Mouse (Mus musculus) E14TG2a.4 (cell line): ENCODE results near the gene Igfbp3.

Experiments used
- H3K27me3 ChIP-seq: 2 replicates; pipeline ENCODE4 v1.6.1; 2014; ENCODE audit warnings: low read length, control low read depth; ENCODE audit not compliant: insufficient read depth
- H3K36me3 ChIP-seq: 2 replicates; pipeline ENCODE4 v1.6.1; 2014; ENCODE audit warnings: low read length, control low read depth; ENCODE audit not compliant: insufficient read depth
- H3K4me1 ChIP-seq: replicated peaks from 2 replicates; pipeline ENCODE4 v1.6.1; 2014; ENCODE audit warnings: low read depth, low read length, control low read depth
- H3K4me3 ChIP-seq: replicated peaks from 2 replicates; pipeline ENCODE4 v1.5.1; 2014; ENCODE audit warnings: mild to moderate bottlenecking, low read length
- H3K9me3 ChIP-seq: 2 replicates; pipeline ENCODE4 v1.6.1; 2014; ENCODE audit warnings: low read length, control low read depth
- CTCF ChIP-seq: conservative IDR thresholded peaks from 2 replicates; pipeline ENCODE4 v1.5.1; 2014; ENCODE audit warnings: low read length
- NANOG ChIP-seq: IDR thresholded peaks from 2 replicates; pipeline ENCODE4 v1.6.1; 2014; ENCODE audit warnings: borderline replicate concordance, low read length, mixed read lengths
- POU5F1 ChIP-seq: IDR thresholded peaks from 2 replicates; pipeline ENCODE4 v1.6.1; 2014; ENCODE audit warnings: low read length, borderline replicate concordance

Gene Igfbp3

GRCm38 (mm10) chr11:7214761-7215160 lies 1.0 kb upstream of the Igfbp3 start:
- H3K9me3 ChIP-seq, result peaks cover 22% of the 10 kb centered on the region; the same call in 1 of the 2 replicates
- peak overlapping the region; percentile 84; the same call in 1 of the 2 replicates for H3K4me3 ChIP-seq
- TF ChIP-seq CTCF (peak; percentile 79), NANOG (no peak)
- H3K27me3 ChIP-seq, result peaks cover 31% of the 10 kb centered on the region
- peaks cover 4% of the 10 kb centered on the region for H3K36me3 ChIP-seq
- peaks cover 26% of the 10 kb centered on the region for H3K4me1 ChIP-seq

GRCm38 (mm10) chr11:7214342-7214660 lies 578 bp upstream of the Igfbp3 start:
- peaks cover 31% of the 10 kb centered on the region for H3K27me3 ChIP-seq
- peaks cover 26% of the 10 kb centered on the region for H3K4me1 ChIP-seq
- peak overlapping the region; percentile 84 for H3K4me3 ChIP-seq
- H3K36me3 ChIP-seq, result peaks cover 8% of the 10 kb centered on the region
- no peak for TF ChIP-seq POU5F1
- TF ChIP-seq CTCF, result no peak
- no peak for TF ChIP-seq NANOG
- peaks cover 22% of the 10 kb centered on the region; the same call in 1 of the 2 replicates for H3K9me3 ChIP-seq

GRCm38 (mm10) chr11:7213161-7213500 lies 592 bp downstream of the Igfbp3 start:
- TF ChIP-seq POU5F1 (no peak), NANOG (no peak), CTCF (no peak)
- peaks cover 26% of the 10 kb centered on the region for H3K4me1 ChIP-seq
- H3K36me3 ChIP-seq, result peaks cover 20% of the 10 kb centered on the region
- peaks cover 29% of the 10 kb centered on the region; the same call in 1 of the 2 replicates for H3K9me3 ChIP-seq
- H3K4me3 ChIP-seq, result peak overlapping the region; percentile 84
- peaks cover 31% of the 10 kb centered on the region for H3K27me3 ChIP-seq

GRCm38 (mm10) chr11:7212126-7212798 lies 1.5 kb downstream of the Igfbp3 start:
- H3K36me3 ChIP-seq, result peaks cover 23% of the 10 kb centered on the region

GRCm38 (mm10) chr11:7211211-7211610 lies 2.5 kb downstream of the Igfbp3 start:
- Histone ChIP-seq H3K27me3 (peaks cover 31% of the 10 kb centered on the region), H3K4me1 (peaks cover 26% of the 10 kb centered on the region), H3K36me3 (peaks cover 31% of the 10 kb centered on the region), H3K9me3 (peaks cover 29% of the 10 kb centered on the region; the same call in 1 of the 2 replicates), H3K4me3 (no peak overlapping the region)
- no peak for TF ChIP-seq NANOG

More at GRCm38 (mm10) chr11:7212126-7212798, 1.5 kb downstream of the Igfbp3 start:
- TF ChIP-seq CTCF (no peak), POU5F1 (no peak), NANOG (no peak)
- peaks cover 26% of the 10 kb centered on the region for H3K4me1 ChIP-seq
- peaks cover 29% of the 10 kb centered on the region; the same call in 1 of the 2 replicates for H3K9me3 ChIP-seq
- peak overlapping the region; percentile 84 for H3K4me3 ChIP-seq
- H3K27me3 ChIP-seq, result peaks cover 31% of the 10 kb centered on the region

GRCm38 (mm10) chr11:7210343-7210742 lies 3.4 kb downstream of the Igfbp3 start:
- H3K27me3 ChIP-seq, result peaks cover 31% of the 10 kb centered on the region
- no peak overlapping the region for H3K4me3 ChIP-seq
- TF ChIP-seq NANOG (no peak), CTCF (peak; percentile 72)

GRCm38 (mm10) chr11:7203846-7204245 lies 9.9 kb downstream of the Igfbp3 start:
- TF ChIP-seq CTCF (no peak), POU5F1 (no peak), NANOG (no peak)
- H3K4me3 ChIP-seq, result no peak overlapping the region
- H3K36me3 ChIP-seq, result peaks cover 18% of the 10 kb centered on the region
- 0 out of 2 replicates have a peak, but pooled peaks cover 7% of the 10 kb centered on the region for H3K4me1 ChIP-seq
- peaks cover 12% of the 10 kb centered on the region for H3K27me3 ChIP-seq
- H3K9me3 ChIP-seq, result 0 out of 2 replicates have a peak, but pooled peaks cover 5% of the 10 kb centered on the region

More at GRCm38 (mm10) chr11:7210343-7210742, 3.4 kb downstream of the Igfbp3 start:
- Histone ChIP-seq H3K36me3 (peaks cover 31% of the 10 kb centered on the region), H3K4me1 (peaks cover 26% of the 10 kb centered on the region), H3K9me3 (peaks cover 29% of the 10 kb centered on the region; the same call in 1 of the 2 replicates)

GRCm38 (mm10) chr11:7202206-7202605 lies 11.5 kb downstream of the Igfbp3 start:
- Histone ChIP-seq H3K36me3 (peaks cover 8% of the 10 kb centered on the region), H3K9me3 (no peaks in the 10 kb centered on the region), H3K4me3 (no peak overlapping the region), H3K27me3 (peaks cover 23% of the 10 kb centered on the region), H3K4me1 (peaks cover 19% of the 10 kb centered on the region; the same call in 1 of the 2 replicates)
- TF ChIP-seq CTCF (no peak), POU5F1 (no peak), NANOG (no peak)

GRCm38 (mm10) chr11:7200393-7200783 lies 13.3 kb downstream of the Igfbp3 start:
- Histone ChIP-seq H3K36me3 (no peaks in the 10 kb centered on the region), H3K4me3 (no peak overlapping the region), H3K4me1 (peaks cover 19% of the 10 kb centered on the region; the same call in 1 of the 2 replicates), H3K27me3 (peaks cover 24% of the 10 kb centered on the region), H3K9me3 (no peaks in the 10 kb centered on the region)
- TF ChIP-seq NANOG (no peak), POU5F1 (no peak), CTCF (no peak)
